Mouse (Mus musculus) stomach, embryonic 14.5 days (tissue): ENCODE results near the gene Arhgef10l. TPM values are rescaled to one million over a fixed set of nuclear protein-coding genes. Genes with fewer than 3 reads are reported as not detected.

Experiments
- ATAC-seq: fragments of 200-750 bp; cut with Nextera tagmentation; 2 replicates; pipeline ENCODE4 v1.8.0; 2017; ENCODE audit warnings: low read depth, moderate TSS enrichment; ENCODE audit not compliant: insufficient number of reproducible peaks, insufficient read depth, low FRiP score
- H3K27ac ChIP-seq: fragments of 300-500 bp; sonication (generic); 2 replicates; pipeline ENCODE4 v1.5.1; 2014; ENCODE audit warnings: mild to moderate bottlenecking, low read length, moderate library complexity, mixed read lengths
- H3K27me3 ChIP-seq: fragments of 300-500 bp; sonication (generic); 2 replicates; pipeline ENCODE4 v1.6.1; 2014; ENCODE audit warnings: low read length, control low read depth, mixed read lengths; ENCODE audit not compliant: control insufficient read depth, insufficient read depth
- H3K36me3 ChIP-seq: fragments of 300-500 bp; sonication (generic); 2 replicates; pipeline ENCODE4 v1.6.1; 2014; ENCODE audit warnings: mild to moderate bottlenecking, control low read depth, low read length, moderate library complexity, mixed read lengths; ENCODE audit not compliant: control insufficient read depth, insufficient read depth
- H3K4me1 ChIP-seq: fragments of 300-500 bp; sonication (generic); 2 replicates; pipeline ENCODE4 v1.6.1; 2014; ENCODE audit warnings: low read length, control low read depth, mixed read lengths; ENCODE audit not compliant: control insufficient read depth, insufficient read depth
- H3K4me2 ChIP-seq: fragments of 300-500 bp; sonication (generic); replicated peaks from 2 replicates; pipeline ENCODE4 v1.6.1; 2014; ENCODE audit warnings: low read depth, low read length, control low read depth
- H3K4me3 ChIP-seq: fragments of 300-500 bp; sonication (generic); 2 replicates; pipeline ENCODE4 v1.5.1; 2014; ENCODE audit warnings: low read depth, low read length, control low read depth
- H3K9ac ChIP-seq: fragments of 300-500 bp; sonication (generic); replicated peaks from 2 replicates; pipeline ENCODE4 v1.6.1; 2014; ENCODE audit warnings: low read depth, mild to moderate bottlenecking, control low read depth, low read length, moderate library complexity, mixed read lengths
- H3K9me3 ChIP-seq: fragments of 300-500 bp; sonication (generic); 2 replicates; pipeline ENCODE4 v1.6.1; 2016; ENCODE audit warnings: low read depth, low read length, control low read depth; ENCODE audit not compliant: control insufficient read depth
- WGBS: fragments of 180-500 bp; shearing (Covaris S2); extraction: QIAGEN DNeasy Blood & Tissue Kit; methylation state at CpG from one replicate; pipeline ENCODE4 v1.1.7; 2014; 5-methylcytosine and 5-hydroxymethylcytosine counted together
- polyA plus RNA-seq: library from polyadenylated mRNA; unstranded; fragments of >200 nt; fragmentation: Nextera tagmentation; extraction: Ambion mirVana; gene quantifications from 2 replicates; pipeline ENCODE4 v1.2.1, GENCODE M21; 2014

The Arhgef10l gene
- polyA plus RNA-seq, 1 experiment from 2014 or later = 9.9 TPM

- no peak for ATAC-seq
These were observed 33.8 kb upstream of the Arhgef10l start for GRCm38 (mm10) chr4:140699441-140700127.

DNA sequence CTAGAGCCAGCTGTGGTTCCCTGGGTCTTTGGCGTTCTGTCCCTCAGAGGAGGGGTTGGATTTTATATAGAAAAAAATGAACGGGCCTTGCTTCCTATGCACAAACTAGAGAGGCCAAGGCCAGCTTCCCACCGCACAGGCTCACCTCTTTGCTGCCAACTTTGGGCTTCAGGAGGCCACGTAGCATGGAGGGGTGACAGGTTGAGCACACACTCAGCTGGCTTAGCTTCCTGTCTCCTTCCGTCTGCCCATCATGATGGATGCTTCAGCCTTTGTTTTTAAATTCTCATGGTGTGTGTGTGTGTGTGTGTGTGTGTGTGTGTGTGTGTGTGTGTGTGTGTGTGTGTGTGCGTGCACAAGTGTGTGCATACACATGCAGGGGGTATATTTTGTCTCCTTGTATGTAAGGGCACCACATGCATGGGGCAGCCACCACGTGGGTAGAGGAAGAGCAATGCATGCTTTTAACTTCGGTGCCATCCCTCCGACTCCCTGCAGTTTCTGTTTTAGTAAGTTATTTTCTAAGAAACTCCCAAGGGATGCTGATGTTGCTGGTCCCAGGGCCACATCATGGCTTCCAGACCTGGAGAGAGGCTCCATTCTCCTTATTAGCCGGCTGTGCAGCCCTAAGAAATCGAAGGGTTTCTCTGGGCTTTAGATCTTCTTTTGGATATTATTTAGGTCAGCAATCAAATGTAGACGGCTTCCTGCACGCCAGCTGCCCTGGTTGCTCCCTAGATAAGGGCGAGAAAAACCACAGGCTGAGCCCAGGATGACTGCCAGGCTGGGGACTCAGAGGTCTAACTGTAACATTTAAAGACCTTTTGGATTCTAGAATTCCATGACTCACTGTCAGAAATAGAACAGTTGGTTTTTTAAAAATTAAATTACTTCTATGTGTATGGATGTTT is 30.1 kb upstream of the Arhgef10l start:
- whole genome bisulfite sequencing = 65% methylated on average over 14 of the region's 14 CpGs
- H3K36me3 ChIP-seq = no peaks in the 10 kb centered on the region
- H3K9me3 ChIP-seq = no peaks in the 10 kb centered on the region
- 0 out of 2 replicates have a peak, but pooled peaks cover 6% of the 10 kb centered on the region for H3K4me1 ChIP-seq
- no peak overlapping the region for H3K9ac ChIP-seq
- ATAC-seq = no peak
- H3K4me2 ChIP-seq = no peak overlapping the region
- H3K27ac ChIP-seq = no peak overlapping the region
- 0 out of 2 replicates have a peak, but pooled peaks cover 3% of the 10 kb centered on the region for H3K27me3 ChIP-seq
- no peak overlapping the region for H3K4me3 ChIP-seq

More at GRCm38 (mm10) chr4:140699441-140700127, 33.8 kb upstream of the Arhgef10l start:
- Histone ChIP-seq H3K9ac (no peak overlapping the region), H3K4me1 (peaks cover 18% of the 10 kb centered on the region; the same call in 1 of the 2 replicates), H3K36me3 (0 out of 2 replicates have a peak, but pooled peaks cover 3% of the 10 kb centered on the region), H3K27ac (peak overlapping the region; percentile 58), H3K4me3 (peak overlapping the region; percentile 81), H3K27me3 (0 out of 2 replicates have a peak, but pooled peaks cover 3% of the 10 kb centered on the region), H3K9me3 (no peaks in the 10 kb centered on the region), H3K4me2 (peak overlapping the region; percentile 78)
- 5% methylated on average over 29 of the region's 29 CpGs for WGBS

- H3K4me2 ChIP-seq = no peak overlapping the region
- no peaks in the 10 kb centered on the region for H3K9me3 ChIP-seq
- WGBS = 78% methylated on average over 7 of the region's 7 CpGs
- H3K4me1 ChIP-seq = 0 out of 2 replicates have a peak, but pooled peaks cover 3% of the 10 kb centered on the region
- H3K27me3 ChIP-seq = 0 out of 2 replicates have a peak, but pooled peaks cover 3% of the 10 kb centered on the region
- ATAC-seq = no peak
- H3K36me3 ChIP-seq = no peaks in the 10 kb centered on the region
- no peak overlapping the region for H3K9ac ChIP-seq
- H3K4me3 ChIP-seq = no peak overlapping the region
- H3K27ac ChIP-seq = no peak overlapping the region
These were observed 29.3 kb upstream of the Arhgef10l start for GRCm38 (mm10) chr4:140695146-140695545.

DNA sequence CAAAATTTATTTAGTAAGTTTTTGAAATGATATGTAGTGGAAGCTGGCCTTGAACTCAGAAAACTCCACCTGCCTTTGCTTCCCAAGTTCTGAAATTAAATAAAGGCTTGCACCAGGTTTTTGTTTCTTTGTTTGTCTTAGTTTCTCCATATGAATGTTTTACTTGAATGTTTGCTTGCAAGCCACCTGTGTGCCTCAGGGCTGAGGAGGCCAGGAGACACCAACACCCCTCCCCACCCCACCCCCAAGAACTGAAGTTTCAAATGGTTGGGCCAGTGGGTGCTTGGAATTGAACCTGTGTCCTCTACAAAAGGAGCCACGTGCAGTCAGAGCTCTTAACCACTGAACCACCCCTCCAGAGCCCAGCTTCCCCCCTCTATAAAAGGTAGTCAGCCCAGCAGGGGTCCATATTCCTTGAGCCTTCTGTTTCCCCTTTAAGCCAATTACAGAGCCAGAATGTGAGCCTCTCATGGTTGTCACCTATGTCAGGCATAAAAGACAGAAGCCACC is 28.8 kb upstream of the Arhgef10l start:
- WGBS = 31% methylated on average over 1 of the region's 1 CpGs
- 0 out of 2 replicates have a peak, but pooled peaks cover 3% of the 10 kb centered on the region for H3K27me3 ChIP-seq
- no peaks in the 10 kb centered on the region for H3K9me3 ChIP-seq
- no peak overlapping the region for H3K4me2 ChIP-seq
- H3K36me3 ChIP-seq = no peaks in the 10 kb centered on the region
- H3K4me3 ChIP-seq = no peak overlapping the region
- H3K4me1 ChIP-seq = 0 out of 2 replicates have a peak, but pooled peaks cover 3% of the 10 kb centered on the region
- no peak overlapping the region for H3K27ac ChIP-seq
- H3K9ac ChIP-seq = no peak overlapping the region
- no peak for ATAC-seq

DNA sequence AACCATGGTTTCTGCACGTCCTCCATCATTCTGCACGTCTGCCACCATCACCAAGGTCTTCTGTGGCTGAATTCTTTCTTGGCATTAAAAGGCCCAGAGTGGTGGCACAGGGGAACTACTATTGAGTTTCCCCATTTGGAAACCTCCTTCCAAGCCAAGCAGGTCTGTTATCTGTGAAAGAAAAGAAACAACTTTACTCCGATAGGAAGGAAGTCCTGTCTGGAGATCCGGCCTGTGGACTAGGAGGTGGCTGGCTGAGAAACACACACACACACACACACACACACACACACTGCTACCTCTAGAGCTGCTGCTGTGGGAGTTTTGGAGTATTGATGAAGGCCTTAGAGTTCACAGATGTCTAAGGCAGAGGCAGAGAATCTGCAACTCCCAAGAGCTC is 27.7 kb upstream of the Arhgef10l start:
- no peak for ATAC-seq
- 74% methylated on average over 4 of the region's 4 CpGs for WGBS
- H3K27ac ChIP-seq = no peak overlapping the region
- no peaks in the 10 kb centered on the region for H3K9me3 ChIP-seq
- no peak overlapping the region for H3K4me2 ChIP-seq
- H3K4me1 ChIP-seq = no peaks in the 10 kb centered on the region
- no peak overlapping the region for H3K9ac ChIP-seq
- no peak overlapping the region for H3K4me3 ChIP-seq
- no peaks in the 10 kb centered on the region for H3K36me3 ChIP-seq
- H3K27me3 ChIP-seq = no peaks in the 10 kb centered on the region

DNA sequence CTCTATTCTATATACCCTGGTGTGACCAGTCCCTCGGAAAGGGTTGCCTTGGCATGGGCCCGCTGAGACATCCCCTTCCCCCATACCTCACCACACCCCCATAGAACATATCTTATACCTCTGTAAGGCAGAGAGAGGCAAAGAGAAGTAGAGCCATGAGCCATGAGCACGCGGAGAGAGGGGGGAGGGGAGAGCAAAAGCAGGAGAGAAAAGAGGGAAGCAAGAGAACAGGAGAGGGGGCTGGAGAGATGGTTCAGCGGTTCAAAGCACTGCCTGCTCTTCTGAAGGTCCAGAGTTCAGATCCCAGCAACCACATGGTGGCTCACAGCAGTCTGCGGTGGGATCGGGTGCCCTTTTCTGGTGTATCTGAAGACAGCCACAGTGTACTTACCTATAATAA is 25.7 kb upstream of the Arhgef10l start:
- no peak overlapping the region for H3K9ac ChIP-seq
- no peak overlapping the region for H3K27ac ChIP-seq
- H3K4me3 ChIP-seq = no peak overlapping the region
- H3K36me3 ChIP-seq = no peaks in the 10 kb centered on the region
- H3K9me3 ChIP-seq = no peaks in the 10 kb centered on the region
- H3K4me1 ChIP-seq = no peaks in the 10 kb centered on the region; the same call in 1 of the 2 replicates
- WGBS = 72% methylated on average over 7 of the region's 7 CpGs
- H3K4me2 ChIP-seq = no peak overlapping the region
- ATAC-seq = no peak
- no peaks in the 10 kb centered on the region for H3K27me3 ChIP-seq

DNA sequence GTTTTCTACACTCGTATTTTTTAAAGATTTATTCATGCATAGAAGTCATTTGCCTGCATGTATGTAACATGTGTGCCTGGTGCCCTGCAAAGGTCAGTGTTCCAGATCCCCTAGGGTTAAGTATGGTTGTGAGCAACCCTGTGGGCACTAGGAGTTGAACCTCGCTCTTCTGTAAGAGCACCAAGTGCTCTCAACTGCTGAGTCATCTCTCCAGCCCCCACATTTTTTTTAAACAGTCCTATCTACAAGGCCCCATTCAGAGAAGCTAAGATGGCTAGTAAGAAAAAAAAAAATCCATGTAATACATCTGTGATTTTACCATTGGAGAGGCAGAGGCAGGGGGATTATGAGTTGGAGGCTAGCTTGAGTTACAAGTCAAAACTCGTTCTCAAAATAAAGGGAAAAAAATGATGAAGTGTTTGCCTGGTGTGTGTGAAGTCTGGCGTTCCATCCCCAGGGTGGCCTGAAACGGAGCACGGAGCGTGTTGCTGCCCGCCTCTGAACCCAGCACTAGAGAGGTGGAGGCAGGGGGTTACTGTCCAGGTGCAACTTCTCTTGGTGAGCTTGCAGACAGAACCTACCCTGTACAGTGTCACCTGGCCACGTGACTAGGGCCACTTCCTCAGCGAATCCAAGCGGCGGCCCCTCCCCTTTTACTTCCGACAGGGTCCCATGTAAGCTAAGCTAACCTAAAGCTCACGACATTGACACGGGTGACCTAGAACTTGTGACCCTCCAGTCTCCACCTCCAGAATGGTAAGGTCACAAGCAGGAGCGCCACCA is 24.3 kb upstream of the Arhgef10l start:
- WGBS = 56% methylated on average over 16 of the region's 16 CpGs
- H3K27ac ChIP-seq = peak overlapping the region; percentile 33; the same call in 1 of the 2 replicates
- no peaks in the 10 kb centered on the region for H3K27me3 ChIP-seq
- no peaks in the 10 kb centered on the region for H3K36me3 ChIP-seq
- peaks cover 4% of the 10 kb centered on the region; the same call in 1 of the 2 replicates for H3K4me1 ChIP-seq
- no peak overlapping the region for H3K9ac ChIP-seq
- 0 out of 2 replicates have a peak overlapping the region, but pooled peaks have one; percentile 10 for H3K4me2 ChIP-seq
- ATAC-seq = peak; percentile 56; the same call in 1 of the 2 replicates
- H3K4me3 ChIP-seq = no peak overlapping the region
- no peaks in the 10 kb centered on the region for H3K9me3 ChIP-seq
